Mouse (Mus musculus) liver, adult 2 months (tissue): ENCODE measurements at regions not wholly inside any gene's neighbourhood (a gene's known extent, or its start where the extent isn't known, plus 50 kb on each side); places are given as distances from the start of the nearest gene placed in this dataset.

Experiments
- CTCF ChIP-seq: fragments of 200-500 bp; IDR thresholded peaks from 2 replicates; pipeline ENCODE4 v1.5.1; 2011; ENCODE audit warnings: low read depth, low read length, control low read depth
- POLR2A ChIP-seq: fragments of 200-500 bp; IDR thresholded peaks from 2 replicates; pipeline ENCODE4 v1.6.1; 2011; ENCODE audit warnings: low read length, control low read depth; ENCODE audit not compliant: insufficient read depth; ENCODE audit errors: extremely low read depth

- TF ChIP-seq POLR2A: no peak
- no peak for TF ChIP-seq CTCF
Observed at GRCm38 (mm10) chr3:50916305-50916854, 307.9 kb upstream of the Noct start.
